Mouse (Mus musculus) cortical plate, adult 2 months (tissue): Measurements from ENCODE around the gene Brms1.
A peak's percentile ranks its signal among the peaks of the same experiment; 100 is the strongest.

Source experiments
- CTCF ChIP-seq: fragments of 200-500 bp; IDR thresholded peaks from 2 replicates; pipeline ENCODE4 v1.5.1; 2011; ENCODE audit warnings: mild to moderate bottlenecking, control low read depth, low read length; ENCODE audit not compliant: insufficient read depth; ENCODE audit errors: extremely low read depth
- POLR2A ChIP-seq: fragments of 200-500 bp; IDR thresholded peaks from 2 replicates; pipeline ENCODE4 v1.6.1; 2011; ENCODE audit warnings: mild to moderate bottlenecking, low read length, control low read depth; ENCODE audit not compliant: insufficient read depth; ENCODE audit errors: extremely low read depth

GRCm38 (mm10) chr19:5048138-5049056 is 7.2 kb downstream of the Brms1 start:
- peak; percentile 50 for TF ChIP-seq POLR2A
- TF ChIP-seq CTCF = peak; percentile 33; the same call in 1 of the 2 replicates
